Mouse (Mus musculus) cerebellum, adult 9-11 months (tissue): Measurements from ENCODE around the gene Capn13.
"Not testable (repeated sequence)": the region's sequence is repeated elsewhere in the genome, so short reads cannot be mapped to it uniquely, and the experiment has no call there.

ENCODE experiments used
- DNase-seq: peaks from one replicate; pipeline ENCODE4 v3.0.0; 2022

Capn13 gene

DNA sequence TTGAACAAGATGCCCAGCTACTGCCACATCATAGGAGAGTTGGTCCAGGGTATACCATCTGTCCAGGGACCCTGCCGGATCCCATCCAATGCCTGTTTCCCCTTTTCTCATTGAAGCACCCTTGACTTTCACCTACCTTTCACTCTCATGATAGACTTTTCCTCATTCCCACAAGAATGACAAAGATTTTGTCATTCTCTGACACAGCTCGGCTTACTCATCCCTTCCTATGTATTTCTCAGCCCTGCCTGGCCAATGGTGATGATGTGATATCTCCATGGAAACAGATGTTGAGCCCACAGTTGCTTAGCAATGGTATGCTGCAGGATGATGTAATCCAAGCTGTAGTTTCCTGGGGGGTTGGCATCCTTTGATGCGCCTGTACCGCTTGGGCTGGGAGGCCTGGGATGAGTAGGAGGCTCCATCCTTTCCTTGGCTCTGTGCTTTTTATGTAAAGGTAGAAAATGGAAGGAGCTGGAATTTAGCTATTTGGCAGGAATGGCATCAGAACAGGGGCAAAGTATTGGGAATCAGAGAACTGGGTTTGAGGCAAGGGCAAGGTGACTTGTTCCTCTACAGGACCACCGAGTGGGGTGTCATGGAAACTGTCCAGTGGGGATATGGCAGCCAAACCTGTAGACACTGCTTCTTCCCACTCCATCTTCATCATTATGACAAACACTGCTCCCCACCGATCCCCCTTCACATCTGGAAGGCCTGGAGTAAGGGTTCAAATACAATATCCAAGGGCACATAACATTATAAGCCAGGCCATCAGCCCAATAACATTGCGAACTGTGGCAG, 128.7 kb downstream of the Capn13 start:
- no peak for DNase-seq

DNA sequence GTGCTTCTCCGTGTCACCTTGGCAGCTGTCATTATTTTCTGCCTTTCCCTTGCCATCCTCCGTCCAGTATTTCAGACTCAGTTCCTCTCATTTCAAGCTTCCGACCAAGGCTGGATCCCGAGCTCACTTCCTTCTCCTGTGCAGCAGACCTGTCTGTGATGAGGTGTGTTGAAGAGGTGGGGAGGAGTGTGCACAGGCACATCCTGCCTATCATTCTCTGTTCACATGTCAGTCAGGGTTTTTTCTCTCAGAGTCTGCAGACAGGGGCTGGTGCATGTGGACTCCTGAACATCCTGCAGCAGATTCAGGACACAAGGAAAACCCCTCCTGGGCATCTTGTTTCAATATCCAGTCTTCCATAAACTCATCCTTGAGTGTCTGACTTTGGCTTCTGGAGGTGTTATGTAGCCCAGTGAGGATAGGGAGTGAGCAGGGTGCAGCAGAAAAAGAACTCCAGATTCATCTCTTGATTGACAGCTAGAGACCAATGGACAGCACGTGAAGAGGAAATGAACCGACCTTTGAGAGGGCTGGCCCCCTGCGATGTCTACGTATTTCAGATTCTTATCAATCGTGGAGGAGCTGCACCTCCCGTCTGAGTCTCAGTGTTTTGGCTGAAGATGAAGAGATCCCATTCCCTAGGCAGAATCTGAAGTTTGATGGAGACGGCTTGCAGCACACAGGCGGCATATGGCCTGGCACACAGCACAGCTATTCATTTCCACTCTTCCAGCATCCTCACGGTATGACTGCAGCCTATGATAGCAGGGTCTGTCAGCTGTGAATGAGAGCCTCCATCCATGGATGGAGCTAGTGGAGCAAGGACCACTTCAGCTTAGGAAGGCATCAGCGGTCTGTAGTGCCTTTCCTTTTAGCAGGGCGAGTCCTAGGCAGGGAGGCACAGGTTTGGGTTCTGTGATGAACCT, 129.5 kb downstream of the Capn13 start:
- DNase-seq = no peak

DNA sequence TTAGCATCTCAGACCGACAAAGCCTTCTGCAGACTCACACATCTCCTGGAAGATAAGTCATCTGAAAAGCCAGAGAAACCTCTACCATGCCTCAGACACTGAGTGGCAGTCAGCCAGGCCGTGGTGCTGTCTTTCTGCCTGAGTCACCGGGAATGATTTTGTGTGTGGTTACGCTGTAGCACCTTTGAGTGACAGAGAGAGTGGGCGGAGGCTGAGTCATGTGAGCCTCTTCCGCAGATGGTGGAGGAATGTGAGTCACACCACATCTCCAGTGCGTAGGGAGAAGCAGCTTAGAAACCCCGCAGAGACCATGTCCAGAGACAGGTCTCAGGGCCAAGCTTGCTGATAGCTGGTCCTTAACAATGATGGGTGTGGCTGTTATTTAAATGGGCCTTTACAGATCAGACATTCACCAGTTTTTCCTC, 137.6 kb downstream of the Capn13 start:
- DNase-seq = no peak

DNA sequence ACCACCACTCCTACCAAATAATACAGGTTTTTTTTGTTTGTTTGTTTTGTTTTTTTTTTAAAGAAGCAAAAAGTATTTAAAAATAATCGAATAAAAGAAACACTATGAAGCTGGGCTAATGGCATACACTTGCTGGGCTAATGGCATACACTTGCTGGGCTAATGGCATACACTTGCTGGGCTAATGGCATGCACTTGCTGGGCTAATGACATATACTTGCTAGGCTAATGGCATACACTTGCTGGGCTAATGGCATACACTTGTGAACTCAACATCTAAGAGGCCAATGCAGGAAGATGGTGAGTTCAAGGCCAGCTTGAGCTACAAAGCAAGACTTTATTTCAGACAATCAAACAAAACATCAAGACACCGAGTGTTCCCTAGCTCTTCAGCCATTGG, 138.1 kb downstream of the Capn13 start:
- DNase-seq = no peak

DNA sequence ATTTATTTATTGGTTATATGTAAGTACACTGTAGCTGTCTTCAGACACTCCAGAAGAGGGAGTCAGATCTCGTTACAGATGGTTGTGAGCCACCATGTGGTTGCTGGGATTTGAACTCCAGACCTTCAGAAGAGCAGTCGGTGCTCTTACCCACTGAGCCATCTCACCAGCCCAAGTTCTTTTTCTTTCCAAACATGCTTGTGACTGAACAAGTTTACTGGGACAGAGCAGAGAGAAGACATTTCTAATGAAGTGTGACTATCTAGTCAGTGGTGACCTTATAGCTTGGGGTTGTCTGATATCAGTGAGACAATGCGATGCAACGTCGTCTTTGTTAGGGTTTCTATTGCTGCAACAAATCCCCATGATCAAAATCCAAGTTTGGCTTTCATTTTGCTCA, 141.4 kb downstream of the Capn13 start:
- not testable (repeated sequence) for DNase-seq

DNA sequence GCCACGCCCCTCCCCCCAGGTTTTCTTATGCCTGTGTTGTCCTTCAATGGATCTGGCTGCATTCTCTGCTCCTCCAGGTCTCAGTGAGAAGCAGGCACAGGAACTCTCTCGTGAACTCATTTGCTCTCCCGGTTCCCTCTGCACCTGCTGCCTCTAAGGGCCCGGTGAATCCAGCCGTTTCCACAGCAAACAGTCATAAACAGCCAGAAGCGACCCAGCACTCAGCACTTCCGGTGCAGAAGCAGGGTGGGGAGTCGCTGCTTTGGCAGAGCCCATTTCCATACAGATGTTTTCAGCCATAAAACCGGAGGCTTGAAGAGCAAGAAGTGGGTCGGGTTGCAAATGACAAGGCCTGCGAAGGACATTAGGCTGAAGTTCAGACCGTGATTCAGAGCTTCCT, 142.0 kb downstream of the Capn13 start:
- no peak for DNase-seq
